Mouse (Mus musculus) embryonic fibroblast, embryonic 13.5 days (primary cell): ENCODE measurements around the gene Brd3.

Experiments
- CTCF ChIP-seq: IDR thresholded peaks from 2 replicates; pipeline ENCODE4 v1.5.1; 2011; ENCODE audit warnings: mild to moderate bottlenecking, control low read depth, low read length, moderate library complexity, borderline replicate concordance; ENCODE audit not compliant: insufficient read depth
- POLR2A ChIP-seq: IDR thresholded peaks from 2 replicates; pipeline ENCODE4 v1.6.1; 2011; ENCODE audit warnings: low read depth, mild to moderate bottlenecking, control low read depth, low read length, moderate library complexity

- no peak for TF ChIP-seq POLR2A
- no peak for TF ChIP-seq CTCF
Observed at GRCm38 (mm10) chr2:27432599-27432998, 74.9 kb downstream of the Brd3 start.
